Mouse (Mus musculus) bone marrow, adult 2 months (tissue): ENCODE data around the gene Tspan3.

Experiments
- CTCF ChIP-seq: fragments of 200-500 bp; IDR thresholded peaks from 2 replicates; pipeline ENCODE4 v1.5.1; 2011; ENCODE audit warnings: low read length, control low read depth; ENCODE audit not compliant: control insufficient read depth, insufficient read depth
- POLR2A ChIP-seq: fragments of 200-500 bp; IDR thresholded peaks from 2 replicates; pipeline ENCODE4 v1.6.1; 2011; ENCODE audit warnings: low read depth, mild to moderate bottlenecking, control low read depth, low read length, borderline replicate concordance; ENCODE audit not compliant: control insufficient read depth

DNA sequence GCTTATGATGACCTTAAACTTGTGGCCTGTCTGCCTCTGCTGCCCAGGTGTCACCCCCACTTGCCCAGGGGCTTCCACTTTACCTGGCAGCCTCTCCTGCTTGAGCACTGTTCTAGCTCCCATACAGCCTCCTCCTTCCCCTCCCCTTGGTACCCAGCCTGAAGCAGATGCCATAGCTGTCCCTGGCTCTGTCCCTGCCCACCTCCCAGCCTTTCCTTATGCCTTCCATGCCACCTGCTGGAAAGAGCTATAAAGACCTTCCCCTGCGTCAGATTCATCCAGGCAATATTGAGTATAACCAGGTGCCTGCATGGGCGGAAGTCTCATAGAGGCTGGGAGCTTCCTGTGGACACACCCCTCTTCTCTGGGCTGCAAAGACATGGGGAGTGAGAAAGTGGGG lies 45.6 kb downstream of the Tspan3 start:
- no peak for TF ChIP-seq CTCF
- TF ChIP-seq POLR2A, result no peak
